Mouse (Mus musculus) ovary, postnatal 14 days (tissue): ENCODE results near the gene Terb2.
"Not testable (repeated sequence)": the region's sequence is repeated elsewhere in the genome, so short reads cannot be mapped to it uniquely, and the experiment has no call there.

ENCODE experiments used
- DNase-seq: peaks from one replicate; pipeline ENCODE4 v3.0.0; 2022; ENCODE audit warnings: low spot score

The Terb2 gene

GRCm38 (mm10) chr2:122161542-122161941, 24.5 kb upstream of the Terb2 start:
- no peak for DNase-seq

- DNase-seq = no peak
These were observed 23.5 kb upstream of the Terb2 start for GRCm38 (mm10) chr2:122162529-122162928.

DNA sequence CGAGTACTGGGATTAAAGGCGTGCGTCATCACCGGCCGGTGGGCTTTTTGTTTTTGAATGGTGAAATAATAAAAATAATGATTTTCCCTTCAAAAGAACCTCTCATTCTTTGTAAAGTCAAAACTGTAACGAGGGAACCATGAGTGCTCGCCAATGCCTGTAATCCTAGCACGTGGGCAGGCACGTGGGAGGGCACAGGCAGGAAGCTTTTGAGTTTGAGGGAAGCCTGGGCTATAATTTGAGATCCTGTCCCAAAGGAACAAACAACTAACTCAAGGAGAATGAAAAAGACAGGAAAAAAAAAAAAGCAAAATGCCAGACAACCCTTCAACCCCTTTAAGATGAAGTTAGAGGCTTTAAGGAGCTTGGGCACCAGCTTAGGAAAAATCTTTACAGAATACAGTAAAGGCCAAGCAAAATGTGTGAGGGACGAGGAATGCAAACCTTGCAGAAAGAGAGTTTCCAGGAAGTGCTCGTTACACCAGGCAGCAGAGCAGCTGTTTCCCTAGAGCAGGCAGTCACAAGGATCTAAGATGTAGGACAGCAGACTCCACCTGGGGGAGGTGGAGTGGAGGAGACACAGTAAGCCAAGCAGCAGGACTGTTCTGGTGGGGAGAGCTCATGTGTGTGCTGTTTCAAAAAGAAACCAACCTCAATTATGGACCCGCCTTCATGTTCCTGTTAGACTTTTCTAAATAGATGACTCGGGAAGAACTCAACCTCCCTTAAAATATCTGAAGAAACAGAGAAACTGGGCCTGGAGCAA, 22.5 kb upstream of the Terb2 start:
- no peak for DNase-seq

- no peak for DNase-seq
These were observed 21.8 kb upstream of the Terb2 start for GRCm38 (mm10) chr2:122164293-122164692.

GRCm38 (mm10) chr2:122171292-122171691, 14.8 kb upstream of the Terb2 start:
- no peak for DNase-seq

- DNase-seq = no peak
These were observed 13.9 kb upstream of the Terb2 start for GRCm38 (mm10) chr2:122172188-122172587.

- DNase-seq = no peak
These were observed 5.8 kb upstream of the Terb2 start for GRCm38 (mm10) chr2:122180051-122180822.

DNA sequence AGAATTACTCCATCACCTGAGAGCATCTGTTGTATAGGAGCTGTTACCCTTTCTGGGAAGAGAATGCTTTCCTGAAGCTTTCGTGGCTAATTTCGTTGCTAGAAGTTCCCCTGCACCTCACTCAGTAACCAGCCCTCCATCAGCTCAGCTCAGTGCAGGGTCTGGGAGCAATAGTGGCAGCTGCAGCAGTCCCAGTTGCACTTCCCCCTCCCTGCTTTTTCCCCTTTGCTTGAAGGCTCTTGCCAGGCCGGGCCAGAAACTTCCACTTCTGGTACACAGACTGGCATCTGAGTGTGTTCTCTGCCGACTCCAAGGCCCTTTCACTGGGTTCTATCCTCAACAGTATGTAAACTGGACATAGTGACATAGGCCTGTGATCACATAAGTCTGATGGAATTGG, 986 bp upstream of the Terb2 start:
- DNase-seq = no peak

DNA sequence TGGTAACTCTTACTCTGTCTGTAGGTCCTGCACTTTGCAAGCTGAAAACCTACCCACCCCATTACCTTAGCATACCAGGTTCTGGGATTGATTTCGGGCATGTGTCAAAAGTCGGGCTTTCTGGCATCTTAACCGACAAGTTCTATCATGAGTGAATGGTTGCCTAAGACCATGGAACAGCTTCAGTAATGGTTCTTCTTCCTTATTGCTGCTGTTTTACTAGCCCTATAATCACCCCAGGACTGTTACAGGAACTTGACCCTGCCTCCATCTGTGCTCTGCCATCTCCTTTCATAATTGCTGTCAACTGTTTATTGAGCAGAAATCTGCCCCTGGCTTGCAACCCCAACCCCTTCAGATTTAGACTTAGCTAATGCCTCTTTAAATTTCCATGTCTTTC, 679 bp downstream of the Terb2 start:
- DNase-seq = no peak

- no peak for DNase-seq
These were observed 5.8 kb downstream of the Terb2 start for GRCm38 (mm10) chr2:122191849-122192248.

DNA sequence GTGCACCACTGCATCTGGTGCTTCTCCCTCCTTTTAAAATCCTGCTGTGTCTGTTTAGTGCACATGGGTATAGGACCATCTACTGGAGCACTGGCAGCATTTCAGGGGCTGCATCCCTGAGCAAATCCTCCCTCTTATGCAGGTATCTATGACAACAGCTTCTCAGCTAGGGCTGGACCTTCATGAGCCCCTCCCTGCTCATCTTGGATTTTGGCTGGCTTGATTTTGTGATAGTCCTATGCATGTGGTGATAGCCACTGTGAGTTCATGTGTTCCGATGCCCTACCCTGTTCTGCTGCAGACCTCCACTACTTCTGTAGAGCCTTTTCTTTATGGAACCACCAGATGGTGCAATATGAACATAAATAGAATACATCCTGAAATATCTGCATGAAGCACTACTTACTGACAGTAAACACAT, 8.4 kb downstream of the Terb2 start:
- DNase-seq = no peak

- DNase-seq = no peak
These were observed 15.4 kb downstream of the Terb2 start for GRCm38 (mm10) chr2:122201501-122201900.

GRCm38 (mm10) chr2:122206440-122207107, 20.5 kb downstream of the Terb2 start:
- no peak for DNase-seq

GRCm38 (mm10) chr2:122210534-122211228, 24.6 kb downstream of the Terb2 start:
- no peak for DNase-seq

- not testable (repeated sequence) for DNase-seq
These were observed 31.0 kb downstream of the Terb2 start for GRCm38 (mm10) chr2:122217075-122217474.

- no peak for DNase-seq
These were observed 32.2 kb downstream of the Terb2 start for GRCm38 (mm10) chr2:122218234-122218633.

DNA sequence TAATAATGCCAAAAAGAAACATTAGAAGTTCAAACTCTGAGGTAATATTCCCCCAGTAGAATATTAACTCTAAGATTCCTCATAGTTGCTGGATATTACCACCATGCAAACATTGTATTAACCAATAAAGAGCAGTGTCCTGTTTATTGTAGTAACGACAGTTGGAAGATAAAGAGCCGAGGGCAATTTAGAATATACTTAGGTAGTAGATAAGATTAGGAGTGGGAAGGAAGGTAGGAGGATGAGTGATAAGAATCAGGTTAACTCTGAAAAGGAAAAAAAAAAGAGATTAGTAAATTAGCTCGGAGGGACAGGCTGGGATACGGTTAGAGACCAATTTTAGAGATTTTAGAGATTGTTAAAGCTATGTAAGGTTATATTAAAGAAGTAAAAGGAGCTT, 35.3 kb downstream of the Terb2 start:
- DNase-seq = no peak

DNA sequence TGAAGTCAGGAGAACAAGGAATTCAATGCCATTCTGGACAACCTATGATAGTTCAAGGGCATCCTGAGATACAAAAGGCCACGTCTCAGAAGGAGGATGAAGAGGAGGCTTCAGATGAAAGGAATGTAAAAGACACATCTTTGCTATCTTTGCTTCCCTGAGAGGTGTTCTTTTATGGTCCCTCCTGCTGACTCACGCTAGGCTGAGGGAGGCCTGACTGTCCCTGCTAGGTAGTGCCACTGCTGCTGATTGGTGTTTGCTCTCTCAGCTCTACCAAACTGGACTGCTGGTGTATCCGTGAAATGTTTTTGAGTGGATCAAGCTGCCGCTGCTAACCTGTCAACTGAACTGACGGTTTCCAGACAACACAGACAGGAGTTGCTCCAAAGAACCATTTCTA, 35.7 kb downstream of the Terb2 start:
- DNase-seq = no peak

GRCm38 (mm10) chr2:122222272-122222671, 36.2 kb downstream of the Terb2 start:
- no peak for DNase-seq

DNA sequence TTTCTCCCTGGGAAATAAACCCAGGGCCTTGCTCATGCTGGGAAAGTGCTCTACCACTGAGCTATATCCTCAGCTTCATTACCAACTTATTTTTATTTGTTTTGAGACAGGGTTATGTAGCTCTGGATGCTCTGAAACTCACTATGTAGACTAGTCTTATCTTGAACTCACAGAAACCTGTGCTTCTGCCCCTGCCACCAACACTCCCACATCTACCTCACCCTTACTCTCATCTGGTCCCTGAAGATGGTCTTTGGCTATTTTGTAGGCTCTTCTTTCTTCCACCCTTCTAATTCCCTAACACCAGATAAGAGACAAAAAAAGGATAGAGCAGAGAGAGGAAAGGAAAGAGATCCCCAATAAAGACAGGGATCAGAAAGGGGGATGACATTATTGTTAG, 37.6 kb downstream of the Terb2 start:
- no peak for DNase-seq

GRCm38 (mm10) chr2:122230395-122230794, 44.3 kb downstream of the Terb2 start:
- DNase-seq = no peak

DNA sequence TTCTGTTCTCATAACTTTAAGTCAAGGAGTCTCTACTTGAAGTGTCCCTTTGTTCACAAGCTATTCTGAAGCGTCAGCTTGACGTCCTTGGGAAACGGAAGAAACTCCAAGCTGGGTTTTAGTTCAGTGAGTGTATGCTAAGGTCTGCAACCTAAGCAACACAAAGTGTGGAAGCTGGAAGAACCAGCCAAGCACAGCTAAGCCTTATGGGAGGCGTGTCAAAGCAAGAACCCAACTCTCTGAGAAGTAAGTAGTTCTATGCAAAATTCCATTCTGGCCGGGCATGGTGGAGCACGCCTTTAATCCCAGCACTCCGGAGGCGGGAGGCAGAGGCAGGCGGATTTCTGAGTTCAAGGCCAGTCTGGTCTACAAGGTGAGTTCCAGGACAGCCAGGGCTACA, 45.5 kb downstream of the Terb2 start:
- DNase-seq = no peak
